Mouse (Mus musculus) stomach, embryonic 16.5 days (tissue): Measurements from ENCODE around the gene Dlgap1. TPM values are rescaled to one million over a fixed set of nuclear protein-coding genes. Genes with fewer than 3 reads are reported as not detected.

Source experiments
- ATAC-seq: fragments of 200-750 bp; cut with Nextera tagmentation; 2 replicates; pipeline ENCODE4 v1.8.0; 2017; ENCODE audit warnings: moderate number of reproducible peaks, moderate TSS enrichment; ENCODE audit not compliant: insufficient read depth, low FRiP score
- H3K27ac ChIP-seq: fragments of 300-500 bp; sonication (generic); 2 replicates; pipeline ENCODE4 v1.5.1; 2014; ENCODE audit warnings: low read length
- H3K27me3 ChIP-seq: fragments of 300-500 bp; sonication (generic); 2 replicates; pipeline ENCODE4 v1.6.1; 2014; ENCODE audit warnings: low read length, control low read depth, mixed read lengths; ENCODE audit not compliant: control insufficient read depth, insufficient read depth
- H3K36me3 ChIP-seq: fragments of 300-500 bp; sonication (generic); 2 replicates; pipeline ENCODE4 v1.6.1; 2014; ENCODE audit warnings: low read length; ENCODE audit not compliant: control insufficient read depth, insufficient read depth
- H3K4me1 ChIP-seq: fragments of 300-500 bp; sonication (generic); 2 replicates; pipeline ENCODE4 v1.6.1; 2014; ENCODE audit warnings: low read length, control low read depth, mixed read lengths; ENCODE audit not compliant: control insufficient read depth, insufficient read depth
- H3K4me2 ChIP-seq: fragments of 300-500 bp; sonication (generic); 2 replicates; pipeline ENCODE4 v1.6.1; 2014; ENCODE audit warnings: low read depth, low read length, mixed read lengths
- H3K4me3 ChIP-seq: fragments of 300-500 bp; sonication (generic); replicated peaks from 2 replicates; pipeline ENCODE4 v1.5.1; 2014; ENCODE audit warnings: mild to moderate bottlenecking, low read length
- H3K9ac ChIP-seq: fragments of 300-500 bp; sonication (generic); 2 replicates; pipeline ENCODE4 v1.6.1; 2014; ENCODE audit warnings: low read length
- H3K9me3 ChIP-seq: fragments of 300-500 bp; sonication (generic); replicated peaks from 2 replicates; pipeline ENCODE4 v1.6.1; 2016; ENCODE audit warnings: low read length, control low read depth; ENCODE audit not compliant: control insufficient read depth
- WGBS: fragments of 180-500 bp; shearing (Covaris S2); extraction: QIAGEN DNeasy Blood & Tissue Kit; methylation state at CpG from one replicate; pipeline ENCODE4 v1.1.7; 2014; 5-methylcytosine and 5-hydroxymethylcytosine counted together
- polyA plus RNA-seq: library from polyadenylated mRNA; unstranded; fragments of >200 nt; fragmentation: Nextera tagmentation; extraction: Ambion mirVana; gene quantifications from 2 replicates; pipeline ENCODE4 v1.2.1, GENCODE M21; 2015

Dlgap1 gene
- polyA plus RNA-seq, 1 experiment from 2014 or later: 3.2 TPM

GRCm38 (mm10) chr17:70308364-70309231, 339.7 kb downstream of the Dlgap1 start:
- Histone ChIP-seq H3K36me3 (no peaks in the 10 kb centered on the region), H3K27ac (no peak overlapping the region), H3K27me3 (no peaks in the 10 kb centered on the region), H3K9me3 (no peaks in the 10 kb centered on the region), H3K9ac (no peak overlapping the region), H3K4me1 (no peaks in the 10 kb centered on the region), H3K4me2 (no peak overlapping the region), H3K4me3 (no peak overlapping the region)
- 64% methylated on average over 22 of the region's 22 CpGs for WGBS
- ATAC-seq: no peak

GRCm38 (mm10) chr17:70316327-70316726, 347.5 kb downstream of the Dlgap1 start:
- whole genome bisulfite sequencing: 73% methylated on average over 5 of the region's 5 CpGs
- no peak overlapping the region for H3K4me2 ChIP-seq
- H3K36me3 ChIP-seq: no peaks in the 10 kb centered on the region
- no peaks in the 10 kb centered on the region for H3K9me3 ChIP-seq
- no peak overlapping the region for H3K9ac ChIP-seq
- H3K4me1 ChIP-seq: no peaks in the 10 kb centered on the region
- H3K27me3 ChIP-seq: no peaks in the 10 kb centered on the region
- no peak overlapping the region for H3K27ac ChIP-seq
- H3K4me3 ChIP-seq: no peak overlapping the region
- no peak for ATAC-seq

- 84% methylated on average over 7 of the region's 7 CpGs for WGBS
- H3K9ac ChIP-seq: no peak overlapping the region
Measured at GRCm38 (mm10) chr17:70317779-70318178, 348.9 kb downstream of the Dlgap1 start.

GRCm38 (mm10) chr17:70321976-70322375, 353.1 kb downstream of the Dlgap1 start:
- no peak overlapping the region for H3K4me3 ChIP-seq
- no peak overlapping the region for H3K4me2 ChIP-seq
- H3K9me3 ChIP-seq: no peaks in the 10 kb centered on the region
- no peak overlapping the region for H3K9ac ChIP-seq
- no peaks in the 10 kb centered on the region for H3K36me3 ChIP-seq
- 77% methylated on average over 6 of the region's 6 CpGs for WGBS
- no peak for ATAC-seq
- no peak overlapping the region for H3K27ac ChIP-seq
- no peaks in the 10 kb centered on the region for H3K4me1 ChIP-seq
- H3K27me3 ChIP-seq: no peaks in the 10 kb centered on the region

More at GRCm38 (mm10) chr17:70317779-70318178, 348.9 kb downstream of the Dlgap1 start:
- ATAC-seq: no peak
- H3K36me3 ChIP-seq: no peaks in the 10 kb centered on the region
- no peaks in the 10 kb centered on the region for H3K4me1 ChIP-seq
- no peak overlapping the region for H3K4me3 ChIP-seq
- H3K9me3 ChIP-seq: no peaks in the 10 kb centered on the region
- no peaks in the 10 kb centered on the region for H3K27me3 ChIP-seq
- no peak overlapping the region for H3K4me2 ChIP-seq
- H3K27ac ChIP-seq: no peak overlapping the region

- Histone ChIP-seq H3K36me3 (no peaks in the 10 kb centered on the region), H3K4me3 (no peak overlapping the region), H3K9me3 (no peaks in the 10 kb centered on the region), H3K9ac (no peak overlapping the region), H3K27me3 (no peaks in the 10 kb centered on the region), H3K4me1 (no peaks in the 10 kb centered on the region), H3K4me2 (no peak overlapping the region), H3K27ac (no peak overlapping the region)
- no peak for ATAC-seq
- WGBS: 83% methylated on average over 6 of the region's 6 CpGs
Measured at GRCm38 (mm10) chr17:70333440-70333839, 364.6 kb downstream of the Dlgap1 start.

- Histone ChIP-seq H3K27me3 (no peaks in the 10 kb centered on the region), H3K4me1 (no peaks in the 10 kb centered on the region), H3K9ac (no peak overlapping the region), H3K36me3 (no peaks in the 10 kb centered on the region), H3K9me3 (no peaks in the 10 kb centered on the region), H3K4me2 (no peak overlapping the region), H3K27ac (no peak overlapping the region), H3K4me3 (no peak overlapping the region)
- 40% methylated on average over 3 of the region's 3 CpGs for WGBS
- no peak for ATAC-seq
Measured at GRCm38 (mm10) chr17:70334171-70334570, 365.3 kb downstream of the Dlgap1 start.

- no peaks in the 10 kb centered on the region for H3K4me1 ChIP-seq
- ATAC-seq: no peak
- no peaks in the 10 kb centered on the region for H3K36me3 ChIP-seq
- no peaks in the 10 kb centered on the region for H3K27me3 ChIP-seq
- H3K4me3 ChIP-seq: no peak overlapping the region
- no peaks in the 10 kb centered on the region for H3K9me3 ChIP-seq
- H3K4me2 ChIP-seq: no peak overlapping the region
- no peak overlapping the region for H3K27ac ChIP-seq
- H3K9ac ChIP-seq: no peak overlapping the region
- 68% methylated on average over 7 of the region's 7 CpGs for WGBS
Measured at GRCm38 (mm10) chr17:70339821-70340220, 370.9 kb downstream of the Dlgap1 start.

- no peaks in the 10 kb centered on the region for H3K36me3 ChIP-seq
- ATAC-seq: no peak
- H3K4me3 ChIP-seq: no peak overlapping the region
- no peak overlapping the region for H3K9ac ChIP-seq
- no peaks in the 10 kb centered on the region for H3K9me3 ChIP-seq
- no peaks in the 10 kb centered on the region for H3K27me3 ChIP-seq
- no peak overlapping the region for H3K4me2 ChIP-seq
- WGBS: 80% methylated on average over 8 of the region's 8 CpGs
- H3K27ac ChIP-seq: no peak overlapping the region
- no peaks in the 10 kb centered on the region for H3K4me1 ChIP-seq
Measured at GRCm38 (mm10) chr17:70341230-70341629, 372.4 kb downstream of the Dlgap1 start.

- Histone ChIP-seq H3K9ac (no peak overlapping the region), H3K9me3 (no peaks in the 10 kb centered on the region), H3K4me1 (no peaks in the 10 kb centered on the region), H3K27me3 (no peaks in the 10 kb centered on the region), H3K4me3 (no peak overlapping the region), H3K27ac (no peak overlapping the region), H3K36me3 (no peaks in the 10 kb centered on the region), H3K4me2 (no peak overlapping the region)
- no peak for ATAC-seq
- WGBS: 60% methylated on average over 6 of the region's 6 CpGs
Measured at GRCm38 (mm10) chr17:70341920-70342319, 373.0 kb downstream of the Dlgap1 start.
